Mouse (Mus musculus) neural tube, embryonic 15.5 days (tissue): ENCODE data around the gene Hsd17b11. TPM values are rescaled to one million over a fixed set of nuclear protein-coding genes. Genes with fewer than 3 reads are reported as not detected.
"Not testable (repeated sequence)": the region's sequence is repeated elsewhere in the genome, so short reads cannot be mapped to it uniquely, and the experiment has no call there.

Experiments used
- ATAC-seq: fragments of 200-750 bp; cut with Nextera tagmentation; 2 replicates; pipeline ENCODE4 v1.8.0; 2017; ENCODE audit warnings: mild to moderate bottlenecking, moderate TSS enrichment, moderate library complexity; ENCODE audit not compliant: low FRiP score
- H3K27ac ChIP-seq: fragments of 300-500 bp; sonication (generic); replicated peaks from 2 replicates; pipeline ENCODE4 v1.5.1; 2015; ENCODE audit warnings: mild to moderate bottlenecking, inconsistent platforms
- H3K27me3 ChIP-seq: fragments of 300-500 bp; sonication (generic); replicated peaks from 2 replicates; pipeline ENCODE4 v1.6.1; 2015; ENCODE audit warnings: inconsistent platforms
- H3K36me3 ChIP-seq: fragments of 300-500 bp; sonication (generic); 2 replicates; pipeline ENCODE4 v1.6.1; 2015; ENCODE audit warnings: inconsistent platforms
- H3K4me1 ChIP-seq: fragments of 300-500 bp; sonication (generic); 2 replicates; pipeline ENCODE4 v1.6.1; 2015; ENCODE audit warnings: inconsistent platforms
- H3K4me2 ChIP-seq: fragments of 300-500 bp; sonication (generic); 2 replicates; pipeline ENCODE4 v1.6.1; 2015; ENCODE audit warnings: inconsistent platforms, mild to moderate bottlenecking, moderate library complexity
- H3K4me3 ChIP-seq: fragments of 300-500 bp; sonication (generic); replicated peaks from 2 replicates; pipeline ENCODE4 v1.5.1; 2015; ENCODE audit warnings: mild to moderate bottlenecking, inconsistent platforms
- H3K9ac ChIP-seq: fragments of 300-500 bp; sonication (generic); replicated peaks from 2 replicates; pipeline ENCODE4 v1.6.1; 2015; ENCODE audit warnings: mild to moderate bottlenecking, inconsistent platforms
- H3K9me3 ChIP-seq: fragments of 300-500 bp; sonication (generic); replicated peaks from 2 replicates; pipeline ENCODE4 v1.6.1; 2016; ENCODE audit warnings: inconsistent platforms
- WGBS: fragments of 180-500 bp; shearing (Covaris S2); methylation state at CpG from one replicate; pipeline ENCODE4 v1.1.7; 2015; ENCODE audit warnings: mixed read lengths; 5-methylcytosine and 5-hydroxymethylcytosine counted together
- polyA plus RNA-seq: library from polyadenylated mRNA; unstranded; fragments of >200 nt; fragmentation: Nextera tagmentation; extraction: Ambion mirVana; gene quantifications from 2 replicates; pipeline ENCODE4 v1.2.1, GENCODE M21; 2015

Hsd17b11 gene
- polyA plus RNA-seq, 1 experiment from 2014 or later: 4.3 TPM

DNA sequence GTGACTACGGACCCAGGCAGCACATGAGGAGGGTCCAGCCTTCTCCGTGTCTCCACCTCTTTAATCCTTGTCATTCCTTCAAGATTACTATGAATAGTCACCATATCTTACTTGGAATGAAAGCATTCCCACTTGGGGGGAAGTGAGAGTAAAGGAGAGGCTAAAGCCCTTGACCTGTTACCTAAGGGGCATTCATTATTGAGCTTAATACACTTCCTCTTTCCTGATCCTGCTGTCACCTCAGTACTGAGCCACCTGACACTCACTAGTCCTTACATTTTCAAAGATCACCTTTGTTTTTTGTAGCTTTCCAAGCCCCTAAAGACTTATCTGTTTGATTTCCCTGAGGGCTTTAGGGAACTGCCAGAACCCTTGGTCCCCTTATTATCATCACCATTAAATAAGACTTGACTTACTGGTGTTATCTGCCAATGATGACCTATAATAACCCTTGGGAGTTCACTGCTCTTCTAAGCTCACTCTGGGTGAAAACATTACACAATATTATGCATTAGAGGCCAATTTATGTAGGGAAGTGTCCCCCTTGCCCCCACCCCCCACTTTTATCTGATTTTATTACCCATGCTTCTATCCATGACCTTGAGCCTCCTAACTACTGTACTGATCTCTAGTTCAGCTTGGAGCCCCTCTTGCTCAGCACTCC lies 10.8 kb upstream of the Hsd17b11 start:
- no peak for ATAC-seq

DNA sequence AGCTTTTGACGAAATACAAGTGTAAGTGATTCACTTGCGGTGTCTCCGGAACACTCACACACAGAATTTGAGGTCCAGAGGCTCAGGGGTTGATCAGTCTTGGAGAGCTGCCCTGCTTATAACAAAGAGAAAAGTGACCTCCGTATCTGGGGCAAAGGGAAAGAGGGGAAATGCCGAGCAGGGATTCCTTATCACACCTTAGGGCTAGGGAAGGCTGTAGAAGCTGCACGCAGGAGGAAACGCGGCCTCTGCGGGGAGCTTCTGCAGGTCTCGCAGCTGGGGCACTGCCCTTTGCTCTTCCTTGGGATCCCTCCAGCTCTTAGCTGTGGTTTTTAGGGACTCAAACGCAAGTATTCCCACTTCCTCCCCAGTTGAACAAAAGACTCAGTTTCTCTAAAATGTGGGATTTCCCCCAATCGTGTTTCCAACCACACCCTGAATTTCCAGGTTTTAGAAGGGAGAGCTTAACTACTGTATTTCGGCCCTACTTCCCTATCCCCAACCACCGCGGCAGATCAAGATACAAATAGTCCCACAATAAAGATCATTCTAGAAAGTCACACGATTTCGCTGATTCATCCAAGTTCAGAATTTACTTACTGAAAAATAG lies 3.6 kb upstream of the Hsd17b11 start:
- Histone ChIP-seq H3K9me3 (no peaks in the 10 kb centered on the region), H3K36me3 (no peaks in the 10 kb centered on the region), H3K4me2 (no peak overlapping the region), H3K4me1 (peaks cover 18% of the 10 kb centered on the region), H3K4me3 (no peak overlapping the region), H3K9ac (no peak overlapping the region), H3K27me3 (0 out of 2 replicates have a peak, but pooled peaks cover 4% of the 10 kb centered on the region), H3K27ac (no peak overlapping the region)
- 55% methylated on average over 17 of the region's 17 CpGs for WGBS
- no peak for ATAC-seq

More for the DNA sequence above, 10.8 kb upstream of the Hsd17b11 start:
- Histone ChIP-seq H3K4me2 (no peak overlapping the region), H3K9me3 (no peaks in the 10 kb centered on the region), H3K27ac (no peak overlapping the region), H3K9ac (no peak overlapping the region), H3K4me1 (no peaks in the 10 kb centered on the region), H3K36me3 (no peaks in the 10 kb centered on the region), H3K27me3 (no peaks in the 10 kb centered on the region), H3K4me3 (no peak overlapping the region)
- WGBS: 91% methylated on average over 2 of the region's 2 CpGs

DNA sequence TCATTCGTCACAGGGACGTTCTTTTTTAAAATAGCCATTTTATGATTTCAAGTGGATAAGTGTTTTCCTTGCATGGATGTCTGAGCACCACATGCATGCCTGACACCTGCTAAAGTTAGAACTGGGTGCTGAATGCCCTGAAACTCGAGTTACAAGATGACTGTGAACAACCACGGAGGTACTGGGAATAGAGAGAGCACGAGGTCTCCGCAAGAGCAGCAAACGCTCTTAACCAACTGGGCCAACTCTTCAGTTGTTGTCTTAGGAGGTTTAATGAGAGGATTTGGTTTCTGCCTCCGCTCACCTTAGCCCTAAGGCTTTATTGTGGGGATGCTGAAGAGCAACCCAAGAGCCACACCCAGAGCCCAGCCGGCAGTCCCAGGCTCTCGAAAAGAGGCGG lies 3.0 kb upstream of the Hsd17b11 start:
- H3K27me3 ChIP-seq: 0 out of 2 replicates have a peak, but pooled peaks cover 4% of the 10 kb centered on the region
- no peak overlapping the region for H3K4me3 ChIP-seq
- H3K4me1 ChIP-seq: peaks cover 23% of the 10 kb centered on the region
- 80% methylated on average over 11 of the region's 11 CpGs for WGBS
- no peak overlapping the region for H3K27ac ChIP-seq
- H3K36me3 ChIP-seq: no peaks in the 10 kb centered on the region
- no peak for ATAC-seq
- no peaks in the 10 kb centered on the region for H3K9me3 ChIP-seq
- H3K9ac ChIP-seq: no peak overlapping the region
- no peak overlapping the region for H3K4me2 ChIP-seq

GRCm38 (mm10) chr5:104024193-104024592 lies 2.5 kb upstream of the Hsd17b11 start:
- not testable (repeated sequence) for H3K9me3 ChIP-seq, H3K27me3 ChIP-seq, H3K4me2 ChIP-seq, H3K36me3 ChIP-seq, H3K9ac ChIP-seq, ATAC-seq, H3K27ac ChIP-seq, H3K4me3 ChIP-seq
- 90% methylated on average over 5 of the region's 5 CpGs for WGBS
- H3K4me1 ChIP-seq: peaks cover 28% of the 10 kb centered on the region

- no peak for ATAC-seq
- Histone ChIP-seq H3K4me1 (peaks cover 28% of the 10 kb centered on the region), H3K4me2 (no peak overlapping the region), H3K27ac (no peak overlapping the region), H3K9me3 (no peaks in the 10 kb centered on the region), H3K4me3 (no peak overlapping the region), H3K36me3 (no peaks in the 10 kb centered on the region), H3K9ac (no peak overlapping the region), H3K27me3 (0 out of 2 replicates have a peak, but pooled peaks cover 4% of the 10 kb centered on the region)
- WGBS: 80% methylated on average over 8 of the region's 8 CpGs
Measured at GRCm38 (mm10) chr5:104023289-104024020, 1.7 kb upstream of the Hsd17b11 start.

DNA sequence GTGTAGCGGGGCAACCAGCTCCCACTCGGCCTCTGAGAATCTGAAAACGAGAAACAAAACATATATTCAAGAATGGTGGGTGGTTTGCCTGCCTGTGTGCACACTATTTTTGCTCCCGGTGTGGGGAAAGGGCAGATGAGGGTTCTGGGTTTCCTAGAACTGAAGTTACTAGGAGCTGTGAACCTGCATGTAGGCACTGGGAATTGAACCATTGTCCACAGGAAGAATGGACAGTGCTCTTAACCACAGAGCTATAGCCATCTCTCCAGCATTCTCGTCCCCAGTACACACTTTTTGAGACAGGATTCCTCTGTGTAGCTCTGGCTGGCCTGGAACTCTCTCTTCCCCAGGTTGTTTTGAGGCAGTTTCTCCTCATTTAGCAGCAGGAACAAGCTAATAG lies 839 bp upstream of the Hsd17b11 start:
- WGBS: 20% methylated on average over 5 of the region's 5 CpGs
- Histone ChIP-seq H3K4me2 (peak overlapping the region; percentile 91), H3K27ac (peak overlapping the region; percentile 79; the same call in 1 of the 2 replicates), H3K9me3 (no peaks in the 10 kb centered on the region), H3K4me3 (peak overlapping the region; percentile 53), H3K4me1 (peaks cover 28% of the 10 kb centered on the region), H3K36me3 (no peaks in the 10 kb centered on the region), H3K9ac (peak overlapping the region; percentile 58; the same call in 1 of the 2 replicates), H3K27me3 (0 out of 2 replicates have a peak, but pooled peaks cover 4% of the 10 kb centered on the region)
- ATAC-seq: no peak

DNA sequence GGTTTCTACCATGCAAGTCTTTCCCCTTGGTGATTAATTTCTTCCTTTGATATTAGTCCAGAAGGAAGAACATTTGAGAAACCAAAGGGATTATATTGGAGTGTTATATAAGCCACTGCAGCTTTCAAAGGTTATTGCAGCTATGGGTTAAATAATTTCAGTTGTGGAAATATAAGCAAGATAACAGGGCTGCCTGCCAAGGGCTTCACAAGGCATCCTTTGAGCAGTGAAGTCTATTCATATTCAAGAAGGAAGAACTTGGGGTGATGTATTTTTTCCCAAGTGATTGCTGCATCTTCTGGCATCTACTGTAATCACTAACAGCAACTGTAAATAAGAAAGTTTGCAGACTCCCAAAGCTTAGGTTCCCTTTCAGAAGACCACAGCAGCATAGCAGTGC lies 10.3 kb downstream of the Hsd17b11 start:
- ATAC-seq: no peak
- no peaks in the 10 kb centered on the region for H3K4me1 ChIP-seq
- no peak overlapping the region for H3K4me2 ChIP-seq
- H3K27ac ChIP-seq: no peak overlapping the region
- no peaks in the 10 kb centered on the region for H3K9me3 ChIP-seq
- no peaks in the 10 kb centered on the region for H3K27me3 ChIP-seq
- no peaks in the 10 kb centered on the region for H3K36me3 ChIP-seq
- no peak overlapping the region for H3K4me3 ChIP-seq
- no peak overlapping the region for H3K9ac ChIP-seq

GRCm38 (mm10) chr5:104010261-104010660 lies 11.5 kb downstream of the Hsd17b11 start:
- no peaks in the 10 kb centered on the region for H3K4me1 ChIP-seq
- no peak overlapping the region for H3K4me2 ChIP-seq
- no peak overlapping the region for H3K27ac ChIP-seq
- 93% methylated on average over 7 of the region's 7 CpGs for WGBS
- ATAC-seq: no peak
- no peaks in the 10 kb centered on the region for H3K27me3 ChIP-seq
- no peak overlapping the region for H3K9ac ChIP-seq
- no peaks in the 10 kb centered on the region for H3K9me3 ChIP-seq
- H3K36me3 ChIP-seq: no peaks in the 10 kb centered on the region
- H3K4me3 ChIP-seq: no peak overlapping the region

- H3K9me3 ChIP-seq: no peaks in the 10 kb centered on the region
- H3K4me3 ChIP-seq: no peak overlapping the region
- ATAC-seq: no peak
- H3K27ac ChIP-seq: no peak overlapping the region
- no peaks in the 10 kb centered on the region for H3K4me1 ChIP-seq
- 92% methylated on average over 3 of the region's 3 CpGs for WGBS
- H3K36me3 ChIP-seq: no peaks in the 10 kb centered on the region
- H3K4me2 ChIP-seq: no peak overlapping the region
- H3K9ac ChIP-seq: no peak overlapping the region
- H3K27me3 ChIP-seq: no peaks in the 10 kb centered on the region
Measured at GRCm38 (mm10) chr5:104009421-104009820, 12.3 kb downstream of the Hsd17b11 start.

DNA sequence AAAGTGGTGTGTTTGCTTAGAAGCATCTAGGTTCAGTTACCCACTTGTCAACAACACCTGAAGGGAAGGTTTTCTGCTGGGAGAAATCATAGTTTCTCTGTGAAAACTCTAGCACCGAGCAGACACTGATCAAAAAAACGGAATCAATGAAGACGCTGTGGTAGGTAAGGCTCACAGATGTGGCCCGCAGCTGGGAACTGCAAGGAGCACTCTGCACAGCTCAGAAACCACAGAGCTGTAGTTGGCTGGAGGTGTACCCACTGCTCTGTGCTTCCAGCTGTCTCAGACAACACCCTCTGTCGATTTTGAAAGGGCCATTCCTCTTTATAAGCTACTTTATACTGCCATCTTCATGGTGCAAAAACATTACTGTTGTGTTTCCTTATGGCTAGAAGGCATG lies 13.9 kb downstream of the Hsd17b11 start:
- 77% methylated on average over 5 of the region's 5 CpGs for WGBS
- Histone ChIP-seq H3K27me3 (no peaks in the 10 kb centered on the region), H3K4me2 (no peak overlapping the region), H3K9me3 (no peaks in the 10 kb centered on the region), H3K27ac (no peak overlapping the region), H3K9ac (no peak overlapping the region), H3K4me3 (no peak overlapping the region), H3K36me3 (no peaks in the 10 kb centered on the region), H3K4me1 (no peaks in the 10 kb centered on the region)
- ATAC-seq: no peak

DNA sequence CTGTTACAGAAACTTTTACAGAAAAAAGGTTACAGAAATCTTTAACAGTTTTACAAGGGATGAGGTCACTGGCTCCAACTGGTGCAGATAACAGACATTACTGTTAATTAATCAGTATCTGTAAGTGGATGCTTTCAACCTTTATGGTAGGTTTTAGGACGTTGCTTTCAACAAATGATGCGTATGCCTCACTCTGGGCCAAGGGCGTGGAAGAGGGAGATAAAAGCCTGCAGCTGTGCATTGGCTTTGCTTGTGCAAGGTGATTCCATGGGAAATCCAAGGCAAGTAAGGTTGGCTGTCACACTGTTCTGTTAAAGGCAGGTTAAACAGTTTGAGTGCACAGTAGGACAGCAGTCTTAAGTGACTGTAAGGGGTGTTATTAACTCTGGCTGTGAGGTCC lies 14.9 kb downstream of the Hsd17b11 start:
- no peak overlapping the region for H3K4me3 ChIP-seq
- H3K4me1 ChIP-seq: no peaks in the 10 kb centered on the region
- WGBS: 58% methylated on average over 3 of the region's 3 CpGs
- H3K36me3 ChIP-seq: no peaks in the 10 kb centered on the region
- ATAC-seq: no peak
- no peak overlapping the region for H3K27ac ChIP-seq
- H3K4me2 ChIP-seq: no peak overlapping the region
- no peaks in the 10 kb centered on the region for H3K27me3 ChIP-seq
- no peaks in the 10 kb centered on the region for H3K9me3 ChIP-seq
- no peak overlapping the region for H3K9ac ChIP-seq

- H3K27ac ChIP-seq: no peak overlapping the region
- no peak overlapping the region for H3K9ac ChIP-seq
- no peaks in the 10 kb centered on the region for H3K36me3 ChIP-seq
- no peak overlapping the region for H3K4me3 ChIP-seq
- no peaks in the 10 kb centered on the region for H3K4me1 ChIP-seq
- WGBS: 93% methylated on average over 2 of the region's 2 CpGs
- no peaks in the 10 kb centered on the region for H3K9me3 ChIP-seq
- ATAC-seq: no peak
- H3K27me3 ChIP-seq: no peaks in the 10 kb centered on the region
- no peak overlapping the region for H3K4me2 ChIP-seq
Measured at GRCm38 (mm10) chr5:104003955-104004354, 17.8 kb downstream of the Hsd17b11 start.
